Mouse (Mus musculus): ENCODE measurements around the gene Cox17. TPM values are rescaled to one million over a fixed set of nuclear protein-coding genes. Genes with fewer than 3 reads are reported as not detected.

Cox17 gene
- polyA plus RNA-seq, 1 experiment from 2014 or later = 256 TPM

GRCm38 (mm10) chr16:38354185-38354913 is 7.6 kb downstream of the Cox17 start:
- Histone ChIP-seq H3K36me3 (ENCODE audit: control insufficient read depth, insufficient read depth) (peaks cover 8% of the 10 kb centered on the region; the same call in 1 of the 2 replicates), H3K9me3 (replicated peaks; ENCODE audit: control insufficient read depth, low read length) (no peaks in the 10 kb centered on the region), H3K9ac (ENCODE audit: low read length) (no peak overlapping the region), H3K4me3 (ENCODE audit: low read length) (no peak overlapping the region), H3K4me1 (ENCODE audit: control insufficient read depth, insufficient read depth, low read length) (peaks cover 32% of the 10 kb centered on the region), H3K4me2 (ENCODE audit: low read depth, low read length) (no peak overlapping the region), H3K27ac (ENCODE audit: low read length) (no peak overlapping the region), H3K27me3 (ENCODE audit: control insufficient read depth, insufficient read depth, low read length) (no peaks in the 10 kb centered on the region)
- ATAC-seq (replicated peaks; ENCODE audit: extremely low read depth, insufficient read depth, low FRiP score) = no peak
- 59% methylated on average over 5 of the region's 5 CpGs for WGBS

DNA sequence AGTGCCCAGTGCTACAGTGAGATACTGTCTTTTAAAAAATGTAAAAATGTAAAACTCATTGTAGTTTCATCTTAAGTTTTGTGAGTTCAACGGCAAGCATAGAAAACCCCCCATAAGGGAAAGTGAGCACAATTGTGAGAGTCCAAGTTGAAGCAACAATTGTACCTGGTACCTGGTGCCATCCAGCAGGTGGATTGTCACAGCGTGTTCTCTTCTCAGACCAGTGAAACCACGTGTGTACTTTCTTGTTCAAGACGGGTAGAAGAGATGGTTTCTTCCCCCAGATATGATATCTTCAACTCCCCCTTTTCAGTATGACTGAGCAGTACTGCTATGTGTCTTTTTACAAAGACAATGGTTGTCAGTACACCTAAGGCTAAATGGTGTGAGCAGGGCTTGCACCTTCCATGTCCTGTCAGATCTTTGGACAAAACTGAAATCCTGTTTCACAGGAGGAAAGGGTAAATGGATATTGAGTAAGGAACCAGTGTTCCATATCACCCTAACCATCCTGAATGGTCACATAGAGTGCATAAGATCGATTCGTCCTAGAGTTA is 11.5 kb downstream of the Cox17 start:
- 88% methylated on average over 6 of the region's 6 CpGs for WGBS

DNA sequence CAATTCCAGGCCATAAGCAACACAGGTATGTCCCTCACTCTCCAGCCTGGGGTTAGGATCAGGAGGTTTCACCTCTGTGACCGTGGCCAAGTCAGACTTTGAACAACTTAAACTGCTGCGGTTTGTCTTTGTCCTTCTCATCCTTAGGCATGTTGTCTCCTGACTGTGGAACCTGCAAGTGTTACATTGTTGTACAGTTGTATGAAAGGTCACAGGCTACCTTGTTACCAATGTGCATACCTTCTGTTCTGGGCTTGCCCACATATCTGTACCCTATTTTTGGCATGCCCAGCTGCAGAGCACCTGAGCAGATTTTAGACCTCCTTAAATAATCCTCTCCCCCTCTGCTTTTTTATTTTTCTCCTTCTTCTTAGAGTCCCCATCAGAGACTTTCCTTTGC is 12.4 kb downstream of the Cox17 start:
- Histone ChIP-seq H3K27me3 (ENCODE audit: control insufficient read depth, insufficient read depth, low read length) (no peaks in the 10 kb centered on the region), H3K9me3 (replicated peaks; ENCODE audit: control insufficient read depth, low read length) (no peaks in the 10 kb centered on the region), H3K4me1 (ENCODE audit: control insufficient read depth, insufficient read depth, low read length) (peaks cover 27% of the 10 kb centered on the region), H3K4me3 (ENCODE audit: low read length) (no peak overlapping the region), H3K4me2 (ENCODE audit: low read depth, low read length) (no peak overlapping the region), H3K27ac (ENCODE audit: low read length) (no peak overlapping the region), H3K36me3 (ENCODE audit: control insufficient read depth, insufficient read depth) (0 out of 2 replicates have a peak, but pooled peaks cover 2% of the 10 kb centered on the region), H3K9ac (ENCODE audit: low read length) (no peak overlapping the region)
- WGBS = 60% methylated on average over 2 of the region's 2 CpGs
- no peak for ATAC-seq (replicated peaks; ENCODE audit: extremely low read depth, insufficient read depth, low FRiP score)

More for the DNA sequence above, 11.5 kb downstream of the Cox17 start:
- Histone ChIP-seq H3K36me3 (ENCODE audit: control insufficient read depth, insufficient read depth) (0 out of 2 replicates have a peak, but pooled peaks cover 2% of the 10 kb centered on the region), H3K27me3 (ENCODE audit: control insufficient read depth, insufficient read depth, low read length) (no peaks in the 10 kb centered on the region), H3K4me2 (ENCODE audit: low read depth, low read length) (no peak overlapping the region), H3K4me1 (ENCODE audit: control insufficient read depth, insufficient read depth, low read length) (peaks cover 31% of the 10 kb centered on the region), H3K9me3 (replicated peaks; ENCODE audit: control insufficient read depth, low read length) (no peaks in the 10 kb centered on the region), H3K27ac (ENCODE audit: low read length) (no peak overlapping the region), H3K9ac (ENCODE audit: low read length) (no peak overlapping the region), H3K4me3 (ENCODE audit: low read length) (no peak overlapping the region)
- ATAC-seq (replicated peaks; ENCODE audit: extremely low read depth, insufficient read depth, low FRiP score) = no peak

DNA sequence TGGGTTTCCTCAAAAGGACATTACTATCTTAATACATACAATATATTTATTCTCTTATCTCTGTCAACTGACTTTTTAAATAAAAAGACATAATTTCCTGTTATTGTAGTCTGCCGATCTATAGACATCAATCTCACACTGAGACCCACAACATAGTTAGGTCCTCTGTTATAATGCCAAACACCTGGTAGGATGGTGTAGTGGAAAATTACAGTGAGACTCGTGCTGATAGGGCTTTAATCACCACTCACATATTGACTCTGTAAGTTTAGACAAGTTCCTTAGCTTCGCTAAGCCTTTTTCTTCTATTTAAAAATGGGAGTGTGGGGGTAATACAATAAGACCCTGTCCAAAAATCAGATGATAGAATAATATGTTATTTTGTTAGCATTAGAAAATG is 13.1 kb downstream of the Cox17 start:
- Histone ChIP-seq H3K27ac (ENCODE audit: low read length) (peak overlapping the region; percentile 99), H3K36me3 (ENCODE audit: control insufficient read depth, insufficient read depth) (0 out of 2 replicates have a peak, but pooled peaks cover 2% of the 10 kb centered on the region), H3K9ac (ENCODE audit: low read length) (peak overlapping the region; percentile 44; the same call in 1 of the 2 replicates), H3K9me3 (replicated peaks; ENCODE audit: control insufficient read depth, low read length) (no peaks in the 10 kb centered on the region), H3K4me1 (ENCODE audit: control insufficient read depth, insufficient read depth, low read length) (peaks cover 26% of the 10 kb centered on the region), H3K4me3 (ENCODE audit: low read length) (no peak overlapping the region), H3K27me3 (ENCODE audit: control insufficient read depth, insufficient read depth, low read length) (no peaks in the 10 kb centered on the region), H3K4me2 (ENCODE audit: low read depth, low read length) (no peak overlapping the region)
- 51% methylated on average over 3 of the region's 3 CpGs for WGBS
- no peak for ATAC-seq (replicated peaks; ENCODE audit: extremely low read depth, insufficient read depth, low FRiP score)

GRCm38 (mm10) chr16:38360317-38360716 is 13.5 kb downstream of the Cox17 start:
- H3K27me3 ChIP-seq (ENCODE audit: control insufficient read depth, insufficient read depth, low read length) = no peaks in the 10 kb centered on the region
- H3K27ac ChIP-seq (ENCODE audit: low read length) = peak overlapping the region; percentile 99
- no peaks in the 10 kb centered on the region for H3K9me3 ChIP-seq (replicated peaks; ENCODE audit: control insufficient read depth, low read length)
- H3K36me3 ChIP-seq (ENCODE audit: control insufficient read depth, insufficient read depth) = 0 out of 2 replicates have a peak, but pooled peaks cover 2% of the 10 kb centered on the region
- ATAC-seq (replicated peaks; ENCODE audit: extremely low read depth, insufficient read depth, low FRiP score) = no peak
- no peak overlapping the region for H3K4me3 ChIP-seq (ENCODE audit: low read length)
- H3K9ac ChIP-seq (ENCODE audit: low read length) = peak overlapping the region; percentile 44; the same call in 1 of the 2 replicates
- H3K4me1 ChIP-seq (ENCODE audit: control insufficient read depth, insufficient read depth, low read length) = peaks cover 26% of the 10 kb centered on the region
- peak overlapping the region; percentile 24 for H3K4me2 ChIP-seq (ENCODE audit: low read depth, low read length)
- 37% methylated on average over 2 of the region's 2 CpGs for WGBS

GRCm38 (mm10) chr16:38361933-38362332 is 15.1 kb downstream of the Cox17 start, which contains the start of gene Popdc2:
Gene Popdc2, plus strand, starts transcription at chr16:38362209.
- peak; percentile 88 for ATAC-seq (replicated peaks; ENCODE audit: extremely low read depth, insufficient read depth, low FRiP score)
- H3K4me1 ChIP-seq (ENCODE audit: control insufficient read depth, insufficient read depth, low read length) = peaks cover 26% of the 10 kb centered on the region
- 7% methylated on average over 10 of the region's 10 CpGs for WGBS

DNA sequence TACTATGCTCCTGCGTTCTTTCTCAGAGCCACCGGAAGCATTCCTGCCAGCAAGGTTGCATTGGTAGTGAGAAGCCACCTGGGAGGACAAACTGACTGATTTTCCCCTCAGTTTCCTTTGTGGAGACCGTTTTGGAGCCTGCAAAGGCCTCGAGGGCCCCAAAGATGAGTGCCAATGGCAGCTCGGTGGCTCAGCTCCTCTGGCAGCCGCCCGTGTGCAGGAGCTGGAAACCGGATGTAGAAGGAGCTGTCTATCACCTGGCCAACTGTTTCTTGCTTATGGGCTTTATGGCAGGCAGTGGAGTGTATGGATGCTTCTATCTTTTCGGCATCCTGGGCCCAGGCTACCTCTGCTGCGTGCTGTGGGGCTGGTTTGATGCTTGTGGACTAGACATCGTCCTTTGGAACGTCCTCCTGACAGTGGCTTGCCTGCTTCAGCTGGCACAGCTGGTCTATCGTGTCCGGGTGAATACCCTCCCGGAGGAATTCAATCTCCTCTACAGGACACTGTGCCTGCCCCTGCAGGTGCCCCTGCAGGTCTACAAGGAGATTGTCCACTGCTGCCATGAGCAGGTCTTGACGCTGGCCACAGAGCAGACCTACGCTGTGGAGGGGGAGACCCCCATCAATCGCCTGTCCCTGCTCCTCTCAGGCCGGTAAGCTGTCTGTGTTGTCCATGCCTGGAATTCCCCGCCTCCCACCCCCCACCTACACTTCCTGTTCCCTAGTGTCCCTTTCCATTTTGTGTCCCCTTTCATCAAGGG is 15.9 kb downstream of the Cox17 start:
- Histone ChIP-seq H3K27ac (ENCODE audit: low read length) (peak overlapping the region; percentile 99), H3K9me3 (replicated peaks; ENCODE audit: control insufficient read depth, low read length) (no peaks in the 10 kb centered on the region), H3K4me3 (ENCODE audit: low read length) (peak overlapping the region; percentile 77), H3K4me1 (ENCODE audit: control insufficient read depth, insufficient read depth, low read length) (peaks cover 26% of the 10 kb centered on the region), H3K4me2 (ENCODE audit: low read depth, low read length) (peak overlapping the region; percentile 68), H3K36me3 (ENCODE audit: control insufficient read depth, insufficient read depth) (0 out of 2 replicates have a peak, but pooled peaks cover 2% of the 10 kb centered on the region), H3K27me3 (ENCODE audit: control insufficient read depth, insufficient read depth, low read length) (no peaks in the 10 kb centered on the region), H3K9ac (ENCODE audit: low read length) (peak overlapping the region; percentile 91)
- 24% methylated on average over 20 of the region's 20 CpGs for WGBS
- ATAC-seq (replicated peaks; ENCODE audit: extremely low read depth, insufficient read depth, low FRiP score) = peak; percentile 14; the same call in 1 of the 2 replicates

More at GRCm38 (mm10) chr16:38361933-38362332, 15.1 kb downstream of the Cox17 start, which contains the start of gene Popdc2:
- Histone ChIP-seq H3K9ac (ENCODE audit: low read length) (peak within 1 kb of the TSS; percentile 91), H3K9me3 (replicated peaks; ENCODE audit: control insufficient read depth, low read length) (no peaks in the 10 kb centered on the region), H3K27ac (ENCODE audit: low read length) (peak within 1 kb of the TSS; percentile 99), H3K36me3 (ENCODE audit: control insufficient read depth, insufficient read depth) (0 out of 2 replicates have a peak, but pooled peaks cover 2% of the 10 kb centered on the region), H3K4me2 (ENCODE audit: low read depth, low read length) (peak within 1 kb of the TSS; percentile 68), H3K4me3 (ENCODE audit: low read length) (peak within 1 kb of the TSS; percentile 77), H3K27me3 (ENCODE audit: control insufficient read depth, insufficient read depth, low read length) (no peaks in the 10 kb centered on the region)

DNA sequence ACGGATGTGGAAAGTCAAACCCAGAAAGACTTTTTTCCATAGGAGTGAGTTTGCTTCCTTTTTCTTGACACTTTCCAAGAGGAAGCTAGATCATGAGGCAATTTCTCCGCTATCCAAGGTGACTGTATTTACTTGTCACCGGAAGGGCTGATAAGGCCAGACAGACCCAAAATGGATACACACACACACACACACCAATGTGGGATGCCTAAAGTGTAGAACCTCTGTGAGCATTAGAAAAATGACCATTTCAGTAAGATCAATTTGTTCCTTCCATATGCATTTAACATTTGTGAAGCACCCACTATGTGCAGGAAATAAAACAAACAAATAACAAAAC is 16.4 kb downstream of the Cox17 start:
- Histone ChIP-seq H3K27ac (ENCODE audit: low read length) (peak overlapping the region; percentile 99), H3K4me3 (ENCODE audit: low read length) (peak overlapping the region; percentile 77), H3K4me2 (ENCODE audit: low read depth, low read length) (peak overlapping the region; percentile 68), H3K9ac (ENCODE audit: low read length) (peak overlapping the region; percentile 91), H3K27me3 (ENCODE audit: control insufficient read depth, insufficient read depth, low read length) (no peaks in the 10 kb centered on the region), H3K4me1 (ENCODE audit: control insufficient read depth, insufficient read depth, low read length) (peaks cover 27% of the 10 kb centered on the region), H3K36me3 (ENCODE audit: control insufficient read depth, insufficient read depth) (no peaks in the 10 kb centered on the region), H3K9me3 (replicated peaks; ENCODE audit: control insufficient read depth, low read length) (no peaks in the 10 kb centered on the region)
- ATAC-seq (replicated peaks; ENCODE audit: extremely low read depth, insufficient read depth, low FRiP score) = no peak
- WGBS = 9% methylated on average over 3 of the region's 3 CpGs

Measured in heart, embryonic 16.5 days (tissue).